Mouse (Mus musculus) olfactory bulb, adult 2 months (tissue): ENCODE data around the gene Bdkrb1.

Source experiments
- CTCF ChIP-seq: fragments of 200-500 bp; IDR thresholded peaks from 2 replicates; pipeline ENCODE4 v1.5.1; 2012; ENCODE audit warnings: low read depth, mild to moderate bottlenecking, low read length, moderate library complexity; ENCODE audit not compliant: insufficient read depth
- POLR2A ChIP-seq: fragments of 200-500 bp; IDR thresholded peaks from 2 replicates; pipeline ENCODE4 v1.6.1; 2012; ENCODE audit warnings: mild to moderate bottlenecking, low read depth, low read length, moderate library complexity; ENCODE audit not compliant: insufficient read depth

GRCm38 (mm10) chr12:105561007-105561534, 41.8 kb upstream of the Bdkrb1 start:
- TF ChIP-seq CTCF (no peak), POLR2A (no peak)
